ENCODE assay signal across 8 mouse cellular contexts in the genomic region with DNA sequence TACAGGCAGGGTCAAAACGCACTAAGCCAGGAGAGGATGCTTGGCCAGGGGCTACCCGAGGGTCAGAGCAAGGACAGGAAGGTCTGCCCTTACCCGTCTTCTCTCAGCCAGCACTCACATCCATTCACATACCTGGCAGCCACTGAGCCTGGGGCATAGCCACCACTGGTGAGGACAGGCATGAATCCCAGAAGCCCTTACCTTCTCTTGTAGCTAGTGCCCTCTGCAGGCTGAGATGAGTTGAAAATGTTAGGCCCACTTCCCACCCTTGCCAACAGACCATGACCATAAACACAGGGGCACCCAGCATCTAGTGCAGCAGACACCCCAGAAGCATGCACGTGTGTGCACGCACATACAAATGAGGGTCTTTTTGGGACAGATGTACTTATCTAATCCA. TPM values are rescaled to one million over a fixed set of nuclear protein-coding genes. Genes with fewer than 3 reads are reported as not detected.
DNase-seq lines count a peak whose midpoint lies in the region; ATAC-seq and TF ChIP-seq lines count a peak whose summit lies in the region.
"Had no signal": no experiment of that assay in that cellular context is flagged by ENCODE, and none has a peak within 500 bp of the region (broad histone marks: within the 10 kb centered on the region; RNA-seq: fewer than 3 reads in every experiment).

No protein-coding gene starts in this region.

- no peak overlapping the region for H3K4me3 ChIP-seq in bone marrow macrophage, adult 2 months (ENCODE audit: insufficient read depth, low read length)
- H3K4me3 ChIP-seq: myocyte had no signal

- no peak for TF ChIP-seq POLR2A in bone marrow macrophage, adult 2 months (IDR thresholded peaks at IDR 0.05; ENCODE audit: borderline replicate concordance, low read depth, low read length)

- H3K4me1 ChIP-seq in bone marrow macrophage, adult 2 months (ENCODE audit: control insufficient read depth, insufficient read depth, low read length), result no peaks in the 10 kb centered on the region

- no peak overlapping the region for H3K27ac ChIP-seq in bone marrow macrophage, adult 2 months (ENCODE audit: insufficient read depth, low read depth, low read length)

- peak; percentile 47 to 64 for DNase-seq in left cerebral cortex, adult 18-20 months (ENCODE audit: low spot score in 2 of 2)
- no peak for DNase-seq in left cerebral cortex, adult 8-10 months (ENCODE audit: low spot score in 2 of 2)
- DNase-seq in layer of hippocampus, postnatal 10 days (ENCODE audit: low spot score in 2 of 2), result peak; percentile 55 to 74
- DNase-seq in B cell, adult 2 months, result no peak

- ATAC-seq in common myeloid progenitor, adult 5-6 weeks (replicated peaks; ENCODE audit: low read depth, poor library complexity, severe bottlenecking), result peak; percentile 69
- ATAC-seq in erythroblast, adult 5-6 weeks (replicated peaks; ENCODE audit: low FRiP score, poor library complexity, severe bottlenecking), result no peak

- TF ChIP-seq CTCF in bone marrow macrophage, adult 2 months (IDR thresholded peaks at IDR 0.05; ENCODE audit: low read depth, low read length), result peak; percentile 23; the same call in 1 of the 2 replicates

RNA-seq across cellular contexts. Expression of gene Prom2, which starts 9.8 kb away (rescaled TPM):
- total RNA-seq in left cerebral cortex, adult 18-20 months (2021), result under 1 TPM; 0.49 to 0.53 TPM
- under 1 TPM; 0.26 to 0.50 (median 0.38) TPM for total RNA-seq in left cerebral cortex, adult 8-10 months (2022)
- polyA plus RNA-seq in bone marrow macrophage, adult 2 months (2012; ENCODE audit: insufficient read depth, insufficient read length, missing spikeins), result not detected in 2 replicates
- total RNA-seq in common myeloid progenitor, adult 5-6 weeks (2017), result not detected in 2 replicates
- total RNA-seq in layer of hippocampus, postnatal 10 days (2021), result under 1 TPM; 0.07 to 0.14 TPM
- total RNA-seq in erythroblast, adult 5-6 weeks (2015; ENCODE audit: low replicate concordance), result not detected in 2 replicates
- not detected in 2 replicates for total RNA-seq in erythroblast, adult 5-6 weeks (2017; ENCODE audit: low replicate concordance)
- polyA plus RNA-seq: myocyte had no signal

RNA-seq across cellular contexts. Expression of gene Kcnip3, which starts 29.2 kb away (rescaled TPM):
- total RNA-seq in left cerebral cortex, adult 18-20 months (2021), result 100 to 1,000 TPM; 114 to 130 TPM
- 100 to 1,000 TPM; 120 to 130 (median 126) TPM for total RNA-seq in left cerebral cortex, adult 8-10 months (2022)
- polyA plus RNA-seq in bone marrow macrophage, adult 2 months (2012; ENCODE audit: insufficient read depth, insufficient read length, missing spikeins), result not detected in 2 replicates
- 2.5 and 4.0 TPM in 2 replicates for total RNA-seq in common myeloid progenitor, adult 5-6 weeks (2017)
- total RNA-seq in layer of hippocampus, postnatal 10 days (2021), result 10 to 100 TPM; 53.9 to 57.9 TPM
- total RNA-seq in erythroblast, adult 5-6 weeks (2015; ENCODE audit: low replicate concordance), result 2.3 and 10.8 TPM in 2 replicates
- 1.2 and 1.7 TPM in 2 replicates for total RNA-seq in erythroblast, adult 5-6 weeks (2017; ENCODE audit: low replicate concordance)

RNA-seq across cellular contexts. Expression of gene Zfp661, which starts 35.8 kb away (rescaled TPM):
- total RNA-seq in left cerebral cortex, adult 18-20 months (2021), result 1 to 10 TPM; 7.2 to 7.7 TPM
- total RNA-seq in left cerebral cortex, adult 8-10 months (2022), result 1 to 10 TPM; 6.7 to 9.4 (median 8.2) TPM
- 3.9 and 6.0 TPM in 2 replicates for polyA plus RNA-seq in bone marrow macrophage, adult 2 months (2012; ENCODE audit: insufficient read depth, insufficient read length, missing spikeins)
- 1.7 and 2.7 TPM in 2 replicates for total RNA-seq in common myeloid progenitor, adult 5-6 weeks (2017)
- 1 to 10 TPM; 8.4 to 9.7 TPM for total RNA-seq in layer of hippocampus, postnatal 10 days (2021)
- 0.42 TPM in 1 of 2 replicates, not detected in the other for total RNA-seq in erythroblast, adult 5-6 weeks (2015; ENCODE audit: low replicate concordance)
- 0.17 and 0.28 TPM in 2 replicates for total RNA-seq in erythroblast, adult 5-6 weeks (2017; ENCODE audit: low replicate concordance)

RNA-seq across cellular contexts. Expression of gene Mrps5, which starts 35.9 kb away (rescaled TPM):
- total RNA-seq in left cerebral cortex, adult 18-20 months (2021), result 10 to 100 TPM; 83.1 to 91.3 TPM
- total RNA-seq in left cerebral cortex, adult 8-10 months (2022), result 100 to 1,000 TPM in 1 of 4 experiments, 10 to 100 TPM in 3; 91.4 to 102 (median 95.6) TPM
- 50.9 and 51.2 TPM in 2 replicates for polyA plus RNA-seq in bone marrow macrophage, adult 2 months (2012; ENCODE audit: insufficient read depth, insufficient read length, missing spikeins)
- total RNA-seq in common myeloid progenitor, adult 5-6 weeks (2017), result 80.0 and 148 TPM in 2 replicates
- total RNA-seq in layer of hippocampus, postnatal 10 days (2021), result 10 to 100 TPM; 69.9 to 91.1 TPM
- 5.4 and 8.8 TPM in 2 replicates for total RNA-seq in erythroblast, adult 5-6 weeks (2015; ENCODE audit: low replicate concordance)
- 24.6 and 24.7 TPM in 2 replicates for total RNA-seq in erythroblast, adult 5-6 weeks (2017; ENCODE audit: low replicate concordance)

Comparison
In these comparisons a context has a peak if more than half of its experiments do, and no peak if none do; other contexts are left out.
1. DNase-seq: peak in left cerebral cortex, adult 18-20 months (2 of 2) and layer of hippocampus, postnatal 10 days (2 of 2); none in left cerebral cortex, adult 8-10 months (0 of 2) and B cell, adult 2 months (0 of 2).
2. RNA of gene Kcnip3, which starts 29.2 kb away (total RNA-seq): 114 to 130 TPM in left cerebral cortex, adult 18-20 months, 120 to 130 TPM in left cerebral cortex, adult 8-10 months and 53.9 to 57.9 TPM in layer of hippocampus, postnatal 10 days; 1.2 to 10.8 TPM in erythroblast, adult 5-6 weeks and 2.5 to 4.0 TPM in common myeloid progenitor, adult 5-6 weeks; every median in the first group is over 4 times any median in the second.